Mouse (Mus musculus) G1E (cell line): Measurements from ENCODE around the gene Dlx5. TPM values are rescaled to one million over a fixed set of nuclear protein-coding genes. Genes with fewer than 3 reads are reported as not detected.

ENCODE experiments used
- ATAC-seq: 2 replicates; pipeline ENCODE4 v1.8.0; 2016; ENCODE audit warnings: mild to moderate bottlenecking; ENCODE audit not compliant: insufficient number of reproducible peaks, poor library complexity, low FRiP score, severe bottlenecking; ENCODE audit errors: extremely low read depth
- DNase-seq: peaks from one replicate; pipeline ENCODE4 v3.0.0; 2012; ENCODE audit warnings: low spot score
- H3K27me3 ChIP-seq: 2 replicates; pipeline ENCODE4 v1.6.1; 2012; ENCODE audit warnings: mild to moderate bottlenecking, low read length, inconsistent platforms; ENCODE audit not compliant: insufficient read depth
- H3K36me3 ChIP-seq: replicated peaks from 2 replicates; pipeline ENCODE3; 2012; ENCODE audit warnings: mild to moderate bottlenecking, inconsistent platforms
- H3K4me1 ChIP-seq: 2 replicates; pipeline ENCODE4 v1.6.1; 2012; ENCODE audit warnings: low read depth, low read length, inconsistent platforms, mixed read lengths; ENCODE audit not compliant: insufficient read depth
- H3K4me3 ChIP-seq: 2 replicates; pipeline ENCODE4 v1.5.1; 2012; ENCODE audit warnings: low read depth, mild to moderate bottlenecking, inconsistent platforms, low read length, moderate library complexity, mixed read lengths
- H3K9me3 ChIP-seq: replicated peaks from 2 replicates; pipeline ENCODE4 v1.6.1; 2012; ENCODE audit warnings: inconsistent platforms
- CTCF ChIP-seq: IDR thresholded peaks from 2 replicates; pipeline ENCODE4 v1.5.1; 2012; ENCODE audit warnings: low read depth, low read length, inconsistent platforms, mixed read lengths
- GATA1 ChIP-seq: IDR thresholded peaks from 2 replicates; pipeline ENCODE4 v1.6.1; 2012; ENCODE audit warnings: borderline replicate concordance, low read length, inconsistent platforms, mixed read lengths
- GATA2 ChIP-seq: IDR thresholded peaks from 2 replicates; pipeline ENCODE4 v1.6.1; 2012; ENCODE audit warnings: low read depth, low read length, inconsistent platforms, borderline replicate concordance
- POLR2AphosphoS5 ChIP-seq: IDR thresholded peaks from 2 replicates; pipeline ENCODE4 v1.6.1; 2012; ENCODE audit warnings: low read depth, low read length, inconsistent platforms; ENCODE audit not compliant: insufficient replicate concordance
- TAL1 ChIP-seq: conservative IDR thresholded peaks from 2 replicates; pipeline ENCODE4 v1.6.1; 2012; ENCODE audit warnings: low read depth, low read length, inconsistent platforms, mixed read lengths
- polyA plus RNA-seq: library from polyadenylated mRNA; stranded (reverse); fragments of >175 nt; gene quantifications from 2 replicates; pipeline ENCODE4 v1.2.3, GENCODE M21; 2012
- total RNA-seq, 2 experiments: library from RNA; stranded (forward) in 1 of 2; stranded (reverse) in 1 of 2; fragments of 200-1000 nt in 1 of 2; fragments of >200 nt in 1 of 2; fragmentation: Nextera tagmentation in 1 of 2; gene quantifications; 2 replicates each; pipeline ENCODE4 v1.2.3; 2014 to 2017

Gene Dlx5
- total and polyA plus RNA-seq, 3 experiments = not detected

DNA sequence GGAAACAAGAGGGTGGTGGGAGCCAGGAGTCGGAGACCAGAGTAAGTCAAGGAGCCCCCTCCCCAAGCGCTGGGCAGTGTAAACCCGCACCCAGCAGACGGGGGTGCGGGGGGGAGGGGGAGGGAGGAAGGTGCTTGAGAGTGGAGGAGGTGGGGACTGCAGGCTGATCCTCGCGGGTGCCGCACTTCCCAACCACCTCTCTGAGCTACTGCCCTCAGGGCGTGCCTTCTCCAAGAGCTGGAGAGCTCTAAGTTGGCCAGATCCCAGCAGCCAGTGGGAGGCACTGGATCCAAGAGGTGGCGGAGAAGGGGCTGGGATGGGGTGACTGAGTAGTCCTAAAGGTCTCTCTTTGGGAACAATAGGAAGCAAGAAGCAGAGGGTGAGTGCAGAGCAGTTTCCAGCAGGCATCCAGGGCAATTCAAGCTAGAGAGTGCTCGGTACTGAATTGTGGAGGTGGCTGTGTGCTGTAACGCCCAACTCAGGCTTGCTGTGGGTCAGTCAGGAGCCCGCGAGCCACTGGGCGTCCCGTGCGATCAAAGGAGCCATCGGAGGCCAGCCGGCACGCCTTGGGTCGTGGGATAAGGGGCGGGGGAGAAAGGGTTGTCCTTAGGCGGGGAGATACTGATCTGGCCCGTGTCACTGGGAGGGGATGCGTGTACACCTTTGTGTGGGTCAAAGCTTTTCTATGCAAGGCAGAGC, 7.7 kb downstream of the Dlx5 start:
- ATAC-seq = no peak
- H3K4me1 ChIP-seq = no peaks in the 10 kb centered on the region

DNA sequence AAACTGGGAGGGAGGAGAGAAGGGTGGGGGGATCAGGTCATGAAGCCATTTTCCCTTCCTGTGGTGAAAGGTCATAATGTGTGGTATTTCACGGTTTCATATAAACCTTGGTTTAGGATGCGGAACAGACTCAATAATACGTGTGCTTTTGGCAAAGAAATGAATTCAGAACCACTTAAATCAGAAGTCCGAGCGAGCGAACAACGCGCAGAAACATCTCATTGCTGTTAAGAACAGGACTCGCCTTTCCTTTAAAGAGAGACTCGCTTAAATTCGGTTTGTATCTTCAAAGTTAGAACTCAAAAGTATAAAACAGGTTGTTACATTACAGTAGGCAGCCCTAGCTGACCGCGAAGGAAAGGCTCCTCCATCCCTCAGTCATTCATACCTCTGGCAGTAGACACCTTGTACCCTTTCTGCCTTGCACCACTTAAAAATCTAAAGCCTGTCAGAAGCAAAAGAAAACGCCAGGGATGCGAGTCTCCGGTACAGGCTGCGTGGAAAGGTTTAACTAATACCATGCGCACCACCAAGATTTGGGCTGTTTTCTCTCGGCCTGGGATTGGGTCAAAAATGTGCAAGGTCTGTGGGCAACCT, 8.3 kb downstream of the Dlx5 start:
- DNase-seq = no peak
- no peaks in the 10 kb centered on the region for H3K4me1 ChIP-seq
- no peak for TF ChIP-seq GATA1
- no peak for TF ChIP-seq GATA2
- TF ChIP-seq CTCF = no peak
- no peak for TF ChIP-seq POLR2AphosphoS5
- no peak for TF ChIP-seq TAL1
- no peak overlapping the region for H3K4me3 ChIP-seq
- peaks cover 68% of the 10 kb centered on the region for H3K27me3 ChIP-seq
- no peaks in the 10 kb centered on the region for H3K36me3 ChIP-seq
- ATAC-seq = no peak
- no peaks in the 10 kb centered on the region for H3K9me3 ChIP-seq

More for the DNA sequence above, 7.7 kb downstream of the Dlx5 start:
- Histone ChIP-seq H3K4me3 (no peak overlapping the region), H3K36me3 (no peaks in the 10 kb centered on the region), H3K9me3 (no peaks in the 10 kb centered on the region), H3K27me3 (peaks cover 70% of the 10 kb centered on the region)
- no peak for DNase-seq
- TF ChIP-seq POLR2AphosphoS5 (no peak), GATA1 (no peak), GATA2 (no peak), CTCF (no peak), TAL1 (no peak)

DNA sequence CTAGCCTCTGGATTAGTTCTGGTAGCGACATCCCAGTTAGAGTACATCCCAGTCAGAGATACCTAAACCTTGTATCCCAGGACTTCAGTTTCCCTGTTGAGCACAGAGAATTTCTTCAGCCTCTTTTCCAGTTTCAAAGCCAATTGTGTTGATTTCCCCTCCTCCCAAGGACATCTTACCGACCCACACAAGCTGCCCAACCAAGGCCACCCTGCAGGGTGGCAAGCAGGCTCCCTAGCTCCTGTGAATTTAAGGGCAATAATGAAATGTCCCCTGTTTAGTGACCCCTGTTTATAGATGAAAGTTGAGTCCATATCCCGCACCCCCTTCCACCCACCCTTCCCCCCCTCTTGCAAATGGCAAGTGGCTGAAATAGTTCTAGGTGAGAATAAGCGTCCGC, 9.0 kb downstream of the Dlx5 start:
- no peak for ATAC-seq
- Histone ChIP-seq H3K36me3 (no peaks in the 10 kb centered on the region), H3K4me3 (no peak overlapping the region), H3K9me3 (no peaks in the 10 kb centered on the region), H3K4me1 (no peaks in the 10 kb centered on the region), H3K27me3 (peaks cover 61% of the 10 kb centered on the region)
- TF ChIP-seq CTCF = no peak
- TF ChIP-seq TAL1 = no peak
- no peak for TF ChIP-seq POLR2AphosphoS5
- no peak for TF ChIP-seq GATA1
- no peak for TF ChIP-seq GATA2
- DNase-seq = no peak

DNA sequence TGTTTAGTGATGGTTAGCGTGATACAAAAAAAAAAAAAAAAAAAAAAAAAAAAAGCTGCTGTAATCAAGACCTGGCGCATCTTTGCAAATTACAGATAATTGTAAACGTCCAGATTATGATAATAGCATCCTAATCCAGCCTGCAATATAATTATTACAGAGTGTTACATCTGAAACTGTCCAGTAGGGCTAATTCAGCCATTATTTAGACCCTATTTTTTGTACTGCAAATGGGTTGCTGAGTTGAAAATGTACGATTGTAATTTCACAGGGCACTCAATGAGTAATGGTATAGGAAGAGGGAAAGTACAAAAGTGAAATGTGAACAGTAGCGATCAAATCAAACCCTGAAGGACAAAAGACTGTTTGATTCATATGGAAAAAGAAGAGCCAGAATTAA, 10.2 kb downstream of the Dlx5 start:
- ATAC-seq (no peak), DNase-seq (no peak)
- TF ChIP-seq CTCF = no peak
- TF ChIP-seq POLR2AphosphoS5 = no peak
- TF ChIP-seq GATA1 = no peak
- TF ChIP-seq GATA2 = no peak
- TF ChIP-seq TAL1 = no peak
- Histone ChIP-seq H3K4me1 (no peaks in the 10 kb centered on the region), H3K36me3 (no peaks in the 10 kb centered on the region), H3K9me3 (no peaks in the 10 kb centered on the region), H3K4me3 (no peak overlapping the region), H3K27me3 (peaks cover 63% of the 10 kb centered on the region)

GRCm38 (mm10) chr6:6870876-6871420, 10.9 kb downstream of the Dlx5 start:
- Histone ChIP-seq H3K9me3 (no peaks in the 10 kb centered on the region), H3K4me1 (no peaks in the 10 kb centered on the region), H3K27me3 (peaks cover 59% of the 10 kb centered on the region), H3K4me3 (no peak overlapping the region), H3K36me3 (no peaks in the 10 kb centered on the region)
- TF ChIP-seq CTCF (no peak), TAL1 (no peak), GATA1 (no peak), GATA2 (no peak), POLR2AphosphoS5 (no peak)
- ATAC-seq (no peak), DNase-seq (no peak)
